Mouse (Mus musculus): ENCODE measurements around the gene Pou2f2. TPM values are rescaled to one million over a fixed set of nuclear protein-coding genes. Genes with fewer than 3 reads are reported as not detected.

The Pou2f2 gene
- polyA plus RNA-seq (2016; fragmentation: Nextera tagmentation; extraction: Ambion mirVana), result 22.3 and 28.6 TPM in 2 replicates

GRCm38 (mm10) chr7:25179606-25180161 lies at the start of gene Pou2f2:
Gene Pou2f2, minus strand, starts transcription at chr7:25179726.
- Histone ChIP-seq H3K9me3 (no peaks in the 10 kb centered on the region), H3K4me1 (peaks cover 57% of the 10 kb centered on the region), H3K9ac (peak within 1 kb of the TSS; percentile 82), H3K36me3 (replicated peaks) (no peaks in the 10 kb centered on the region), H3K4me2 (peak within 1 kb of the TSS; percentile 84), H3K27me3 (peaks cover 83% of the 10 kb centered on the region), H3K27ac (peak within 1 kb of the TSS; percentile 98), H3K4me3 (replicated peaks) (peak within 1 kb of the TSS; percentile 62)
- 1% methylated on average over 43 of the region's 56 CpGs for WGBS
- peak; percentile 93 for ATAC-seq (ENCODE audit: low FRiP score)

GRCm38 (mm10) chr7:25227523-25228300 lies 48.2 kb upstream of the Pou2f2 start:
- Histone ChIP-seq H3K27me3 (no peaks in the 10 kb centered on the region), H3K4me2 (no peak overlapping the region), H3K4me3 (replicated peaks) (no peak overlapping the region), H3K4me1 (peaks cover 1% of the 10 kb centered on the region; the same call in 1 of the 2 replicates), H3K27ac (no peak overlapping the region), H3K9me3 (no peaks in the 10 kb centered on the region), H3K36me3 (replicated peaks) (peaks cover 94% of the 10 kb centered on the region), H3K9ac (no peak overlapping the region)
- WGBS, result 100% methylated on average over 1 of the region's 1 CpGs
- ATAC-seq (ENCODE audit: low FRiP score), result no peak

- Histone ChIP-seq H3K9me3 (no peaks in the 10 kb centered on the region), H3K27ac (no peak overlapping the region)
- whole genome bisulfite sequencing, result 85% methylated on average over 10 of the region's 10 CpGs
Observed at GRCm38 (mm10) chr7:25222275-25222967, 42.9 kb upstream of the Pou2f2 start.

GRCm38 (mm10) chr7:25221102-25221883 lies 41.8 kb upstream of the Pou2f2 start, which contains the start of gene Zfp526:
Gene Zfp526, plus strand, starts transcription at chr7:25221425.
- peak within 1 kb of the TSS; percentile 84 for H3K27ac ChIP-seq
- peak; percentile 96 for ATAC-seq (ENCODE audit: low FRiP score)
- H3K36me3 ChIP-seq (replicated peaks), result peaks cover 30% of the 10 kb centered on the region
- no peaks in the 10 kb centered on the region for H3K9me3 ChIP-seq
- peak within 1 kb of the TSS; percentile 69 for H3K4me3 ChIP-seq (replicated peaks)
- H3K27me3 ChIP-seq, result no peaks in the 10 kb centered on the region
- peak within 1 kb of the TSS; percentile 95 for H3K4me2 ChIP-seq
- under 1% methylated on average over 42 of the region's 45 CpGs for WGBS
- H3K4me1 ChIP-seq, result peaks cover 40% of the 10 kb centered on the region
- peak within 1 kb of the TSS; percentile 80 for H3K9ac ChIP-seq

More at GRCm38 (mm10) chr7:25222275-25222967, 42.9 kb upstream of the Pou2f2 start:
- H3K4me1 ChIP-seq, result peaks cover 40% of the 10 kb centered on the region
- ATAC-seq (ENCODE audit: low FRiP score), result no peak
- H3K4me3 ChIP-seq (replicated peaks), result peak overlapping the region; percentile 69
- peak overlapping the region; percentile 95 for H3K4me2 ChIP-seq
- H3K9ac ChIP-seq, result peak overlapping the region; percentile 80
- no peaks in the 10 kb centered on the region for H3K27me3 ChIP-seq
- H3K36me3 ChIP-seq (replicated peaks), result peaks cover 41% of the 10 kb centered on the region

GRCm38 (mm10) chr7:25220457-25221101 lies 41.1 kb upstream of the Pou2f2 start, which contains the start of gene Dedd2:
Gene Dedd2, minus strand, starts transcription at chr7:25220615.
- H3K9me3 ChIP-seq, result no peaks in the 10 kb centered on the region
- no peaks in the 10 kb centered on the region for H3K27me3 ChIP-seq
- 9% methylated on average over 20 of the region's 20 CpGs for WGBS
- H3K4me2 ChIP-seq, result peak within 1 kb of the TSS; percentile 95
- ATAC-seq (ENCODE audit: low FRiP score), result no peak
- peaks cover 23% of the 10 kb centered on the region for H3K36me3 ChIP-seq (replicated peaks)
- H3K9ac ChIP-seq, result peak within 1 kb of the TSS; percentile 80
- peak within 1 kb of the TSS; percentile 84 for H3K27ac ChIP-seq
- peak within 1 kb of the TSS; percentile 69 for H3K4me3 ChIP-seq (replicated peaks)
- peaks cover 40% of the 10 kb centered on the region for H3K4me1 ChIP-seq

- H3K4me3 ChIP-seq (replicated peaks), result peak overlapping the region; percentile 69
- peak overlapping the region; percentile 70; the same call in 1 of the 2 replicates for H3K27ac ChIP-seq
- 4% methylated on average over 31 of the region's 31 CpGs for WGBS
- peak overlapping the region; percentile 95 for H3K4me2 ChIP-seq
- peak overlapping the region; percentile 80 for H3K9ac ChIP-seq
- peak; percentile 71 for ATAC-seq (ENCODE audit: low FRiP score)
- H3K9me3 ChIP-seq, result no peaks in the 10 kb centered on the region
- H3K4me1 ChIP-seq, result peaks cover 40% of the 10 kb centered on the region
- H3K36me3 ChIP-seq (replicated peaks), result peaks cover 20% of the 10 kb centered on the region
- H3K27me3 ChIP-seq, result no peaks in the 10 kb centered on the region
Observed at GRCm38 (mm10) chr7:25219756-25220456, 40.4 kb upstream of the Pou2f2 start.

GRCm38 (mm10) chr7:25219416-25219750 lies 39.9 kb upstream of the Pou2f2 start:
- Histone ChIP-seq H3K4me2 (peak overlapping the region; percentile 95), H3K36me3 (replicated peaks) (peaks cover 15% of the 10 kb centered on the region), H3K4me1 (peaks cover 40% of the 10 kb centered on the region), H3K27me3 (no peaks in the 10 kb centered on the region), H3K9ac (peak overlapping the region; percentile 80), H3K4me3 (replicated peaks) (peak overlapping the region; percentile 69), H3K27ac (peak overlapping the region; percentile 70), H3K9me3 (no peaks in the 10 kb centered on the region)
- ATAC-seq (ENCODE audit: low FRiP score), result peak; percentile 24; the same call in 1 of the 2 replicates
- under 1% methylated on average over 16 of the region's 16 CpGs for WGBS

- Histone ChIP-seq H3K9ac (peak overlapping the region; percentile 80), H3K4me1 (peaks cover 40% of the 10 kb centered on the region), H3K9me3 (no peaks in the 10 kb centered on the region), H3K27ac (peak overlapping the region; percentile 70), H3K4me3 (replicated peaks) (peak overlapping the region; percentile 69), H3K4me2 (peak overlapping the region; percentile 95), H3K36me3 (replicated peaks) (peaks cover 10% of the 10 kb centered on the region; the same call in 1 of the 2 replicates), H3K27me3 (no peaks in the 10 kb centered on the region)
- under 1% methylated on average over 53 of the region's 53 CpGs for WGBS
- peak; percentile 27; the same call in 1 of the 2 replicates for ATAC-seq (ENCODE audit: low FRiP score)
Observed at GRCm38 (mm10) chr7:25218705-25219415, 39.3 kb upstream of the Pou2f2 start.

- Histone ChIP-seq H3K4me2 (peak overlapping the region; percentile 95), H3K9me3 (no peaks in the 10 kb centered on the region), H3K4me1 (peaks cover 40% of the 10 kb centered on the region), H3K9ac (no peak overlapping the region), H3K27me3 (no peaks in the 10 kb centered on the region), H3K36me3 (replicated peaks) (0 out of 2 replicates have a peak, but pooled peaks cover 4% of the 10 kb centered on the region), H3K27ac (no peak overlapping the region), H3K4me3 (replicated peaks) (no peak overlapping the region)
- WGBS, result 74% methylated on average over 12 of the region's 12 CpGs
- ATAC-seq (ENCODE audit: low FRiP score), result no peak
Observed at GRCm38 (mm10) chr7:25217653-25218395, 38.3 kb upstream of the Pou2f2 start.

- H3K27ac ChIP-seq, result no peak overlapping the region
- ATAC-seq (ENCODE audit: low FRiP score), result no peak
- H3K4me3 ChIP-seq (replicated peaks), result no peak overlapping the region
- H3K9me3 ChIP-seq, result no peaks in the 10 kb centered on the region
- 93% methylated on average over 2 of the region's 2 CpGs for WGBS
- no peak overlapping the region for H3K4me2 ChIP-seq
- no peak overlapping the region for H3K9ac ChIP-seq
- H3K36me3 ChIP-seq (replicated peaks), result peaks cover 27% of the 10 kb centered on the region
- peaks cover 13% of the 10 kb centered on the region for H3K4me1 ChIP-seq
- H3K27me3 ChIP-seq, result no peaks in the 10 kb centered on the region
Observed at GRCm38 (mm10) chr7:25214172-25214571, 34.6 kb upstream of the Pou2f2 start.
